Mouse (Mus musculus) neural tube, embryonic 15.5 days (tissue): Measurements from ENCODE around the gene 1700025G04Rik. TPM values are rescaled to one million over a fixed set of nuclear protein-coding genes. Genes with fewer than 3 reads are reported as not detected.
A peak's percentile ranks its signal among the peaks of the same experiment; 100 is the strongest.

ENCODE experiments used
- ATAC-seq: fragments of 200-750 bp; cut with Nextera tagmentation; 2 replicates; pipeline ENCODE4 v1.8.0; 2017; ENCODE audit warnings: mild to moderate bottlenecking, moderate TSS enrichment, moderate library complexity; ENCODE audit not compliant: low FRiP score
- H3K27ac ChIP-seq: fragments of 300-500 bp; sonication (generic); replicated peaks from 2 replicates; pipeline ENCODE4 v1.5.1; 2015; ENCODE audit warnings: mild to moderate bottlenecking, inconsistent platforms
- H3K27me3 ChIP-seq: fragments of 300-500 bp; sonication (generic); replicated peaks from 2 replicates; pipeline ENCODE4 v1.6.1; 2015; ENCODE audit warnings: inconsistent platforms
- H3K36me3 ChIP-seq: fragments of 300-500 bp; sonication (generic); 2 replicates; pipeline ENCODE4 v1.6.1; 2015; ENCODE audit warnings: inconsistent platforms
- H3K4me1 ChIP-seq: fragments of 300-500 bp; sonication (generic); 2 replicates; pipeline ENCODE4 v1.6.1; 2015; ENCODE audit warnings: inconsistent platforms
- H3K4me2 ChIP-seq: fragments of 300-500 bp; sonication (generic); 2 replicates; pipeline ENCODE4 v1.6.1; 2015; ENCODE audit warnings: inconsistent platforms, mild to moderate bottlenecking, moderate library complexity
- H3K4me3 ChIP-seq: fragments of 300-500 bp; sonication (generic); replicated peaks from 2 replicates; pipeline ENCODE4 v1.5.1; 2015; ENCODE audit warnings: mild to moderate bottlenecking, inconsistent platforms
- H3K9ac ChIP-seq: fragments of 300-500 bp; sonication (generic); replicated peaks from 2 replicates; pipeline ENCODE4 v1.6.1; 2015; ENCODE audit warnings: mild to moderate bottlenecking, inconsistent platforms
- H3K9me3 ChIP-seq: fragments of 300-500 bp; sonication (generic); replicated peaks from 2 replicates; pipeline ENCODE4 v1.6.1; 2016; ENCODE audit warnings: inconsistent platforms
- WGBS: fragments of 180-500 bp; shearing (Covaris S2); methylation state at CpG from one replicate; pipeline ENCODE4 v1.1.7; 2015; ENCODE audit warnings: mixed read lengths; 5-methylcytosine and 5-hydroxymethylcytosine counted together
- polyA plus RNA-seq: library from polyadenylated mRNA; unstranded; fragments of >200 nt; fragmentation: Nextera tagmentation; extraction: Ambion mirVana; gene quantifications from 2 replicates; pipeline ENCODE4 v1.2.1, GENCODE M21; 2015

Gene 1700025G04Rik
- polyA plus RNA-seq, 1 experiment from 2014 or later: 35.7 TPM

DNA sequence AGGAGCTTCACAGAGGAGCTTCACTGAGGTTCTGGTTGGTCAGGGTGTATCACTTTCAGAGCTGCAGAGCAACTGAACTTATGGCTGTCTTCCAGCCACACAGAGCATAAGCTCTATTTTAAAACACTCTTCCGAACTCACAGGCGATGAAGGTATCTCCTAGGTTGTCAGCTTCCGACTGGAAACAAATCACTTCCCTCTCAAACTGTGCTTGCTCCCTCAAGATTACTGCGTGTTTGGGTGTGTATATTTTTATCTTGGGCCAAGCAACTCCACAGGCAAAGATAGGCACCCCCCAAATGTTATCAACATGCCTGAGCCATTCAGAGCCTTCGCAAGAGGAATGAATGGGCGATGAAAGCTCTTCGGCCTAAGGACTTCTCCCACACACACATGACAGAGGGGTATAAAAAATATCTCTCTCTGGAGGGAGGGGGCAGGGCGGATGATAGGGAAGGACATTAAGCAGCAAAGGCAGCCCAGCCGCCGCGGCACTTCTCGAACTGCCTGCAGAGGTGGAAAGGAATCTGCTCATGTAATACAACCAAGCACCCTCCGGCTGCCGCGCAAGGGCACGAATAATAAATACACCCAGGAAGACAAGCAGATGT lies 1.0 kb downstream of the 1700025G04Rik start:
- Histone ChIP-seq H3K9me3 (no peaks in the 10 kb centered on the region), H3K4me2 (peak overlapping the region; percentile 84), H3K9ac (peak overlapping the region; percentile 89), H3K36me3 (no peaks in the 10 kb centered on the region), H3K27ac (peak overlapping the region; percentile 98), H3K4me1 (peaks cover 60% of the 10 kb centered on the region), H3K27me3 (no peaks in the 10 kb centered on the region), H3K4me3 (peak overlapping the region; percentile 68)
- no peak for ATAC-seq
- WGBS: 1% methylated on average over 16 of the region's 16 CpGs

DNA sequence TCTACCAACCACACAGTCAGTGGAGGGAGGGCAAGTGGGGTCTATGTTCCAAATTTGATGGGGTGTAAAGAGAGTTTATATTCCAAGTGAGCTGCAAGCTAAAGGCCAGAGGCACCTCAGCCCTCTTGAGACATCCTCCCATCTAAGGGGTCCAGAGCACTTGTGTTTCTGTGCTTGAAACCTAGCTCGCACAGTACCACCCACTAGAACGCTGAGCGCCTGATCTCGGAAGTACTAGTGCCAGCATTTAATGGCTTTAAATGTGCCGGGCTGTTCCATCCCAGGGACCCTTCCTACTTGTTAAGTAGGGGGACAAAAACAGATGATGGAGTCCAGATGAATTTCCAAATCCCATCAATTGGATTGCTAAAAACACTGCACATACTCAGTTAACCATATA lies 1.9 kb downstream of the 1700025G04Rik start:
- H3K9ac ChIP-seq: peak overlapping the region; percentile 89; the same call in 1 of the 2 replicates

GRCm38 (mm10) chr1:152086951-152087350 lies 3.0 kb downstream of the 1700025G04Rik start:
- peak overlapping the region; percentile 84 for H3K4me2 ChIP-seq
- no peak overlapping the region for H3K27ac ChIP-seq
- no peak overlapping the region for H3K9ac ChIP-seq
- 0 out of 2 replicates have a peak overlapping the region, but pooled peaks have one; percentile 24 for H3K4me3 ChIP-seq
- H3K4me1 ChIP-seq: peaks cover 70% of the 10 kb centered on the region
- no peaks in the 10 kb centered on the region for H3K9me3 ChIP-seq
- H3K36me3 ChIP-seq: no peaks in the 10 kb centered on the region
- 21% methylated on average over 3 of the region's 3 CpGs for WGBS
- no peaks in the 10 kb centered on the region for H3K27me3 ChIP-seq
- no peak for ATAC-seq

More for the DNA sequence above, 1.9 kb downstream of the 1700025G04Rik start:
- H3K27ac ChIP-seq: peak overlapping the region; percentile 98
- 36% methylated on average over 5 of the region's 5 CpGs for WGBS
- no peaks in the 10 kb centered on the region for H3K9me3 ChIP-seq
- ATAC-seq: no peak
- H3K4me3 ChIP-seq: peak overlapping the region; percentile 68
- no peaks in the 10 kb centered on the region for H3K27me3 ChIP-seq
- H3K4me2 ChIP-seq: peak overlapping the region; percentile 84
- H3K4me1 ChIP-seq: peaks cover 66% of the 10 kb centered on the region
- no peaks in the 10 kb centered on the region for H3K36me3 ChIP-seq

DNA sequence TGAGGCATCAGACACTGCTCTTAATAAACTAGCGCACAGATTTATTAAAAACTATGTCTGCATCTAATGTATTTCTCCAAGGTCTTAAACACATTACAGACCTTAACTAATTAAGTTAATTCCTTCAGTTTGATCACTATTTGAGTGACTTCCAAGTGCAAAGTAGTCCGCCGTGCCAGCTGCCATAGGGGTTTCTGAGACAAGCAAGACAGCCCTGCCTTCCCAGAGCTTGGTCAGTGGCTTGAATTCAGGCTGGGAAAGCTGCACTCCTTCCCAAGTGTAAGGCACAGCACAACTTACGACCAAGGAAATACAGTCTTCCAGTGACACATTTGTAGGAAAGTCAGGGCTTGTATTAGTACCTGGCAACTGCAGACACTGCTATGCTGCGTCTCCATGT lies 4.4 kb downstream of the 1700025G04Rik start:
- H3K4me2 ChIP-seq: peak overlapping the region; percentile 40
- H3K9me3 ChIP-seq: no peaks in the 10 kb centered on the region
- H3K9ac ChIP-seq: no peak overlapping the region
- 48% methylated on average over 5 of the region's 5 CpGs for WGBS
- H3K27ac ChIP-seq: no peak overlapping the region
- no peak overlapping the region for H3K4me3 ChIP-seq
- no peak for ATAC-seq
- no peaks in the 10 kb centered on the region for H3K36me3 ChIP-seq
- no peaks in the 10 kb centered on the region for H3K27me3 ChIP-seq
- peaks cover 59% of the 10 kb centered on the region for H3K4me1 ChIP-seq

DNA sequence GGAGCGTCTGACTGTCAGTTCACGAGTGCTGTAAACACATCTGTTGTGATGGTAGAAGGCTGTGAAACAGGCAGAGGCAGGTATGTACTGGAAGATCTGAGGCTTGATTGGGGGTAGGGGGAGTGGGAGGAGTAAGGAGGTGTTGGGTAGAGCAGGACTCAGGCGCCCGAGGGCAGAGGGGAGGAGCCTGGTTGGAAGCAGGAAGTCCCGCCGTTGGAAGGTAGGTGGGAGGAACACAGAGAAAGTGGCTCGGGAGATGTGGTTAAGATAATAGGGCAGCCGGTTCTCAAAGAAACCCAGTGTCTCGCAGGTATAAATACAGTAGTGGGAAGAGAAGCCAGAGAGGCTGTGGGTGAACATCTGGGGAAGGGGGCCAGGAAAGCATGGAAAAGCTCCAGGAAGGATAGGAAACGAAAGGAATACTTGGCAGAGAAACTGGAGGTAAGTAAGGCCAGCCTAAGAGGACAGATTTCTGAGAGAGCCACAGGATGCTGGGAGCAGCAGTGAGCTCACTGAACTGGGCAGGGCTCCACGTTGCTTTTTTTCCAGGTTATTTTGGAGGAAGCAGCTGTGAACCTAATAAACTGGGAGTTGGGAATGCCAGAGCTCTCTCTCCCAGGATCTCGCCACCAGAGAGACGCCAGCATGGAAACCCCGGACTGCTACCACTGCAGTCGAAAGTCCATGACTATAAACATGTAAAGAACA lies 5.1 kb downstream of the 1700025G04Rik start:
- H3K27me3 ChIP-seq: no peaks in the 10 kb centered on the region
- no peak overlapping the region for H3K27ac ChIP-seq
- no peak for ATAC-seq
- peak overlapping the region; percentile 9; the same call in 1 of the 2 replicates for H3K4me3 ChIP-seq
- no peaks in the 10 kb centered on the region for H3K36me3 ChIP-seq
- H3K4me2 ChIP-seq: peak overlapping the region; percentile 40
- peaks cover 61% of the 10 kb centered on the region for H3K4me1 ChIP-seq
- no peak overlapping the region for H3K9ac ChIP-seq
- WGBS: 24% methylated on average over 15 of the region's 15 CpGs
- no peaks in the 10 kb centered on the region for H3K9me3 ChIP-seq

DNA sequence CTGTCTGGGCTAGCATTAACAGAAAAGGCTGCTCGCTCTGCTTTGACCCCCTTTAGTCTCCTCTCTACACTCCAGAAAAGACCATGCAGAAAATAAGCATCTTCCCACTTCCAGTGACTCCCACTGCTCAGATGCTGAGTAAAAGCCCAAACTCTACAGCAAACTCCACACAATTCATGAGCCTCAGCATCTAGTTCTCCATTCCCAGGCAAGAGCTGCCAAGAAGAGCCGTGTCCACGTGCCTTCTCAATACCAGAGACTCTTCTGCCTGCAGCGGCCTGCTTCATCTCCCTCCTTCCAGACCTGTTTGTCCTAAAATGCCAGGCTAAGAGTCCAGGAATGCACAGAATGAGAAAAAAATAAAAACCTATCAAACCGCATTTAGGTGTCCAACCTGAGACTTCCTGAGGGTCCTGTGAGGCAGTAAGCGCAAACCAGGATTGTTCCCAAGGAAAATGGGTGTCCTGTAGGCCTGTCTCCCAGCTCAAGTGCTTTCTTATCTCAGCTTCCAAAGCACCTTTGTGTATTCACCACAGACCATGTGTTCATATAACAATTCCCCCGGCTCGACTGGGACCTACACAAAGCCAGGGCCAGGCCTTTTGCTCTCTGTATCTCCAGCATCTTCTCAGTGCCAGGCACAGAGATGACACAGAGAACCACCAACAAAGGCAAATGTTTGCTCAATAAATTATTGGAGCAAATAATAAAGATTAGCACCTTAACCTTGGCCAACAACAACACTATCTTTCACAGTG lies 7.8 kb downstream of the 1700025G04Rik start:
- Histone ChIP-seq H3K36me3 (no peaks in the 10 kb centered on the region), H3K4me2 (no peak overlapping the region), H3K4me1 (peaks cover 52% of the 10 kb centered on the region), H3K4me3 (no peak overlapping the region), H3K27ac (no peak overlapping the region), H3K9ac (no peak overlapping the region), H3K9me3 (no peaks in the 10 kb centered on the region), H3K27me3 (no peaks in the 10 kb centered on the region)
- ATAC-seq: no peak
- WGBS: 81% methylated on average over 8 of the region's 8 CpGs

GRCm38 (mm10) chr1:152081121-152081520 lies 8.8 kb downstream of the 1700025G04Rik start:
- no peaks in the 10 kb centered on the region for H3K9me3 ChIP-seq
- H3K9ac ChIP-seq: no peak overlapping the region
- ATAC-seq: no peak
- no peak overlapping the region for H3K4me3 ChIP-seq
- H3K36me3 ChIP-seq: no peaks in the 10 kb centered on the region
- no peak overlapping the region for H3K4me2 ChIP-seq
- 97% methylated on average over 7 of the region's 7 CpGs for WGBS
- no peak overlapping the region for H3K27ac ChIP-seq
- no peaks in the 10 kb centered on the region for H3K27me3 ChIP-seq
- H3K4me1 ChIP-seq: peaks cover 43% of the 10 kb centered on the region

DNA sequence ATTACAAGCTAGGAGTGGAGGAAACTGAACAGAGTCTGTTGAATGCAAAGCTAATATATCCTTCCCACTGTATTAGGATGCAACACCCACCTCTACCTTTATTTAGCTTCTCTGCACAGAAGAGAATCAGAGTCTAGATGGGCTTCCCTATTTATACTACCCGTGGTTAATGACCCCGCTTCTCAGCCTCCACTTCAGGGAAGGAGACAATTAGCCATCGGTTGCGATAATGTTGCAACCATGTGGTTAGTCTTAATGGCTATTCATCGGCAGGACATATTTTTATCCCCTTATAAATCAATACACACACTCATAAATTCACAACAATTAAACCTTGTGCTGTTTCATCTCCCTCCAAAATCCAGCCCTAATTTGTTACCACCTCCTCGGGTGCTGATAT lies 9.7 kb downstream of the 1700025G04Rik start:
- Histone ChIP-seq H3K36me3 (no peaks in the 10 kb centered on the region), H3K9ac (no peak overlapping the region), H3K9me3 (no peaks in the 10 kb centered on the region), H3K27me3 (no peaks in the 10 kb centered on the region), H3K4me1 (peaks cover 38% of the 10 kb centered on the region), H3K4me2 (no peak overlapping the region), H3K4me3 (no peak overlapping the region), H3K27ac (peak overlapping the region; percentile 18; the same call in 1 of the 2 replicates)
- WGBS: 54% methylated on average over 6 of the region's 6 CpGs
- no peak for ATAC-seq

DNA sequence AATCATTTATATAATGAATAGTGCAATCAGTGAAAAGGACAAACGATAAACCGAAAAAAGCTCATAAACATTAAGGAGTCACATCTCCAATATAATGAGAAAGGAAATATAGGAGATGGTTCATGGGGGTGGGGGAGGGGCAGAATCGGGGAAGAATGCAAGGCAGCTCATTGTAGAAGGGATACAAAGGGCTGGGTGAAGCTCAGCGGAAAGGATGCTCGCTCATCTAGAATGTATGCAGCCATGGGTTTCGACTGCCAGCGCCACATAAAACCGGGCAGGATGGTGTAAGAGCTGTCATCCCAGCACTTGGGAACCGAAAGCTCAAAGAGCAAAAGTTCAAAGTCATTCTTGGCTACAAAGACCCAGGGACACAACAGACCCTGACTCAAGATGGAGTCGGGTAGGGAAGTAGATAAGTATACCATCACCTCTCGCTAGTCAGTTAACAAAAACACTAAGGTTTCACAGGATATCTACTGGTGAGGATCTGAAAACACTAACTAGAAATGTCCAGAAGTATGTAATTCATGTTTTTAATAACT lies 12.7 kb downstream of the 1700025G04Rik start:
- Histone ChIP-seq H3K27me3 (no peaks in the 10 kb centered on the region), H3K36me3 (no peaks in the 10 kb centered on the region), H3K9me3 (no peaks in the 10 kb centered on the region), H3K4me1 (peaks cover 24% of the 10 kb centered on the region), H3K9ac (no peak overlapping the region), H3K27ac (no peak overlapping the region), H3K4me2 (peak overlapping the region; percentile 36), H3K4me3 (no peak overlapping the region)
- ATAC-seq: peak; percentile 30; the same call in 1 of the 2 replicates
- WGBS: 31% methylated on average over 11 of the region's 11 CpGs

- Histone ChIP-seq H3K9me3 (no peaks in the 10 kb centered on the region), H3K4me2 (no peak overlapping the region), H3K4me1 (peaks cover 27% of the 10 kb centered on the region), H3K36me3 (no peaks in the 10 kb centered on the region), H3K4me3 (no peak overlapping the region), H3K27ac (no peak overlapping the region), H3K9ac (no peak overlapping the region), H3K27me3 (no peaks in the 10 kb centered on the region)
- 76% methylated on average over 14 of the region's 14 CpGs for WGBS
- 0 out of 2 replicates have a peak, but pooled peaks have one; percentile 21 for ATAC-seq
Measured at GRCm38 (mm10) chr1:152076222-152076845, 13.6 kb downstream of the 1700025G04Rik start.

DNA sequence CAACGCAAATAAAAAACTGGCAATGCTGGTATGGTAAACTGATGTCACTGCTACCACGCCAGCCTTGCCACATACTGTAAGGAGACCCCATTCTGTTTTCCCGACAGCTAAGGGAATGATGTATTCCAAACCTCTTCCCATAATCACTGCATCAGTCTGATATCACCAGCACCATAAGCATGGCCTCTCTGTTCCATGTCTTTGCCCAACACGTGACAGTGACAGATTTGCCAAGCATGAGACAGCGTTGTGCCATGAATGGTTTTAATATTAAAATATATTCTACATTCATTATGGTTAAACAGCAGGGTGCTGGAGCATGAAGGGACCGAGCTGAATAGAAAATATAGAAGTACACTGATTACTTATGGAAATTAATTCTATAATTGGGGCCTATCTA lies 14.2 kb downstream of the 1700025G04Rik start:
- H3K9me3 ChIP-seq: no peaks in the 10 kb centered on the region
- H3K4me3 ChIP-seq: no peak overlapping the region
- H3K4me1 ChIP-seq: peaks cover 32% of the 10 kb centered on the region
- H3K27ac ChIP-seq: no peak overlapping the region
- no peak overlapping the region for H3K4me2 ChIP-seq
- H3K36me3 ChIP-seq: no peaks in the 10 kb centered on the region
- ATAC-seq: no peak
- H3K9ac ChIP-seq: no peak overlapping the region
- H3K27me3 ChIP-seq: no peaks in the 10 kb centered on the region
- 63% methylated on average over 6 of the region's 6 CpGs for WGBS
